Mouse (Mus musculus) lung, embryonic 14.5 days (tissue): ENCODE results near the gene Myrip. TPM values are rescaled to one million over a fixed set of nuclear protein-coding genes. Genes with fewer than 3 reads are reported as not detected.
A peak's percentile ranks its signal among the peaks of the same experiment; 100 is the strongest.
"Not testable (repeated sequence)": the region's sequence is repeated elsewhere in the genome, so short reads cannot be mapped to it uniquely, and the experiment has no call there.

ENCODE experiments used
- ATAC-seq: fragments of 200-750 bp; cut with Nextera tagmentation; 2 replicates; pipeline ENCODE4 v1.8.0; 2017; ENCODE audit warnings: mild to moderate bottlenecking, moderate TSS enrichment, moderate library complexity; ENCODE audit not compliant: insufficient read depth
- DNase-seq: peaks from one replicate; pipeline ENCODE4 v3.0.0-alpha.2; 2015
- H3K27ac ChIP-seq: fragments of 300-500 bp; sonication (generic); 2 replicates; pipeline ENCODE4 v1.5.1; 2014; ENCODE audit warnings: low read depth, mild to moderate bottlenecking, moderate library complexity
- H3K27me3 ChIP-seq: fragments of 300-500 bp; sonication (generic); 2 replicates; pipeline ENCODE4 v1.6.1; 2014; ENCODE audit warnings: low read length, control low read depth; ENCODE audit not compliant: insufficient read depth
- H3K36me3 ChIP-seq: fragments of 300-500 bp; sonication (generic); 2 replicates; pipeline ENCODE4 v1.6.1; 2014; ENCODE audit warnings: control low read depth; ENCODE audit not compliant: insufficient read depth
- H3K4me1 ChIP-seq: fragments of 300-500 bp; sonication (generic); 2 replicates; pipeline ENCODE4 v1.6.1; 2014; ENCODE audit warnings: antibody characterized with exemption, control low read depth; ENCODE audit not compliant: insufficient read depth
- H3K4me2 ChIP-seq: fragments of 300-500 bp; sonication (generic); 2 replicates; pipeline ENCODE4 v1.6.1; 2014; ENCODE audit warnings: mild to moderate bottlenecking
- H3K4me3 ChIP-seq: fragments of 300-500 bp; sonication (generic); 2 replicates; pipeline ENCODE4 v1.5.1; 2014; ENCODE audit warnings: low read depth, low read length
- H3K9ac ChIP-seq: fragments of 300-500 bp; sonication (generic); 2 replicates; pipeline ENCODE4 v1.6.1; 2014
- H3K9me3 ChIP-seq: fragments of 300-500 bp; sonication (generic); 2 replicates; pipeline ENCODE4 v1.6.1; 2016; ENCODE audit warnings: low read depth, low read length, control low read depth
- CTCF ChIP-seq: IDR thresholded peaks from 2 replicates; pipeline ENCODE4 v1.5.1; 2016; ENCODE audit warnings: antibody characterized with exemption, low read depth
- WGBS: fragments of 180-500 bp; shearing (Covaris S2); extraction: QIAGEN DNeasy Blood & Tissue Kit; methylation state at CpG from one replicate; pipeline ENCODE4 v1.1.7; 2014; 5-methylcytosine and 5-hydroxymethylcytosine counted together
- polyA plus RNA-seq: library from polyadenylated mRNA; unstranded; fragments of >200 nt; fragmentation: Nextera tagmentation; extraction: Ambion mirVana; gene quantifications from 2 replicates; pipeline ENCODE4 v1.2.1, GENCODE M21; 2014

Gene Myrip
- polyA plus RNA-seq, 1 experiment from 2014 or later = 0.18 TPM

- Histone ChIP-seq H3K9me3 (no peaks in the 10 kb centered on the region), H3K27ac (no peak overlapping the region), H3K36me3 (no peaks in the 10 kb centered on the region), H3K9ac (no peak overlapping the region), H3K4me1 (no peaks in the 10 kb centered on the region), H3K4me3 (no peak overlapping the region), H3K27me3 (no peaks in the 10 kb centered on the region), H3K4me2 (no peak overlapping the region)
- no peak for TF ChIP-seq CTCF
- DNase-seq (no peak), ATAC-seq (no peak)
- WGBS = 32% methylated on average over 9 of the region's 9 CpGs
Observed at GRCm38 (mm10) chr9:120395188-120395587, 93.9 kb downstream of the Myrip start.

- 85% methylated on average over 7 of the region's 7 CpGs for WGBS
- TF ChIP-seq CTCF = no peak
- Histone ChIP-seq H3K4me2 (no peak overlapping the region), H3K9ac (no peak overlapping the region), H3K9me3 (no peaks in the 10 kb centered on the region), H3K36me3 (no peaks in the 10 kb centered on the region), H3K4me3 (no peak overlapping the region), H3K4me1 (no peaks in the 10 kb centered on the region), H3K27me3 (no peaks in the 10 kb centered on the region), H3K27ac (no peak overlapping the region)
- DNase-seq (no peak), ATAC-seq (no peak)
Observed at GRCm38 (mm10) chr9:120396579-120397185, 95.4 kb downstream of the Myrip start.

- no peak overlapping the region for H3K9ac ChIP-seq
- no peak overlapping the region for H3K4me3 ChIP-seq
- no peaks in the 10 kb centered on the region for H3K27me3 ChIP-seq
- H3K4me1 ChIP-seq = no peaks in the 10 kb centered on the region; the same call in 1 of the 2 replicates
- no peaks in the 10 kb centered on the region for H3K9me3 ChIP-seq
- ATAC-seq (no peak), DNase-seq (no peak)
- no peak for TF ChIP-seq CTCF
- no peaks in the 10 kb centered on the region for H3K36me3 ChIP-seq
- 74% methylated on average over 8 of the region's 8 CpGs for WGBS
- no peak overlapping the region for H3K27ac ChIP-seq
- no peak overlapping the region for H3K4me2 ChIP-seq
Observed at GRCm38 (mm10) chr9:120398289-120398688, 97.0 kb downstream of the Myrip start.

GRCm38 (mm10) chr9:120399537-120399936 is 98.2 kb downstream of the Myrip start:
- WGBS = 79% methylated on average over 2 of the region's 2 CpGs
- H3K4me2 ChIP-seq, H3K27me3 ChIP-seq, H3K9ac ChIP-seq, H3K36me3 ChIP-seq, H3K9me3 ChIP-seq, H3K4me3 ChIP-seq, H3K27ac ChIP-seq, H3K4me1 ChIP-seq, ATAC-seq: not testable (repeated sequence)
- DNase-seq = peak; percentile 24
- TF ChIP-seq CTCF = peak; percentile 54

GRCm38 (mm10) chr9:120402368-120402767 is 101.1 kb downstream of the Myrip start:
- no peaks in the 10 kb centered on the region for H3K9me3 ChIP-seq
- no peaks in the 10 kb centered on the region; the same call in 1 of the 2 replicates for H3K4me1 ChIP-seq
- no peak overlapping the region for H3K27ac ChIP-seq
- H3K9ac ChIP-seq = no peak overlapping the region
- ATAC-seq (no peak), DNase-seq (no peak)
- no peak overlapping the region for H3K4me2 ChIP-seq
- WGBS = 63% methylated on average over 3 of the region's 3 CpGs
- H3K36me3 ChIP-seq = no peaks in the 10 kb centered on the region
- no peak for TF ChIP-seq CTCF
- H3K4me3 ChIP-seq = no peak overlapping the region
- no peaks in the 10 kb centered on the region for H3K27me3 ChIP-seq

- Histone ChIP-seq H3K9me3 (no peaks in the 10 kb centered on the region), H3K27ac (no peak overlapping the region), H3K36me3 (no peaks in the 10 kb centered on the region), H3K4me2 (no peak overlapping the region), H3K9ac (no peak overlapping the region), H3K4me3 (no peak overlapping the region), H3K4me1 (no peaks in the 10 kb centered on the region; the same call in 1 of the 2 replicates), H3K27me3 (no peaks in the 10 kb centered on the region)
- DNase-seq = no peak
- no peak for ATAC-seq
- TF ChIP-seq CTCF = no peak
- WGBS = 66% methylated on average over 5 of the region's 5 CpGs
Observed at GRCm38 (mm10) chr9:120403661-120404060, 102.3 kb downstream of the Myrip start.

GRCm38 (mm10) chr9:120409663-120410181 is 108.4 kb downstream of the Myrip start:
- no peaks in the 10 kb centered on the region for H3K36me3 ChIP-seq
- no peak overlapping the region for H3K4me2 ChIP-seq
- WGBS = 76% methylated on average over 17 of the region's 17 CpGs
- H3K27ac ChIP-seq = no peak overlapping the region
- H3K4me3 ChIP-seq = no peak overlapping the region
- no peaks in the 10 kb centered on the region for H3K27me3 ChIP-seq
- no peak for TF ChIP-seq CTCF
- DNase-seq (no peak), ATAC-seq (no peak)
- H3K9me3 ChIP-seq = no peaks in the 10 kb centered on the region
- H3K4me1 ChIP-seq = no peaks in the 10 kb centered on the region
- H3K9ac ChIP-seq = no peak overlapping the region

GRCm38 (mm10) chr9:120410421-120410820 is 109.1 kb downstream of the Myrip start:
- Histone ChIP-seq H3K4me2 (no peak overlapping the region), H3K9ac (no peak overlapping the region), H3K27me3 (no peaks in the 10 kb centered on the region), H3K27ac (no peak overlapping the region), H3K4me3 (no peak overlapping the region), H3K9me3 (no peaks in the 10 kb centered on the region), H3K36me3 (no peaks in the 10 kb centered on the region), H3K4me1 (no peaks in the 10 kb centered on the region)
- peak; percentile 75 for TF ChIP-seq CTCF
- 16% methylated on average over 5 of the region's 5 CpGs for WGBS
- peak; percentile 75 for DNase-seq
- ATAC-seq = no peak
